Mouse (Mus musculus) olfactory bulb, adult 2 months (tissue): Measurements from ENCODE around the gene Ldlrad3. TPM values are rescaled to one million over a fixed set of nuclear protein-coding genes. Genes with fewer than 3 reads are reported as not detected.
A peak's percentile ranks its signal among the peaks of the same experiment; 100 is the strongest.

Experiments
- H3K27ac ChIP-seq: fragments of 200-500 bp; 2 replicates; pipeline ENCODE4 v1.5.1; 2012; ENCODE audit warnings: low read depth, low read length; ENCODE audit not compliant: insufficient read depth
- H3K4me1 ChIP-seq: fragments of 200-500 bp; 2 replicates; pipeline ENCODE4 v1.6.1; 2012; ENCODE audit warnings: low read length; ENCODE audit not compliant: control insufficient read depth, insufficient read depth
- H3K4me3 ChIP-seq: fragments of 200-500 bp; 2 replicates; pipeline ENCODE4 v1.5.1; 2012; ENCODE audit warnings: mild to moderate bottlenecking, low read depth, low read length, moderate library complexity; ENCODE audit not compliant: insufficient read depth
- CTCF ChIP-seq: fragments of 200-500 bp; IDR thresholded peaks from 2 replicates; pipeline ENCODE4 v1.5.1; 2012; ENCODE audit warnings: low read depth, mild to moderate bottlenecking, low read length, moderate library complexity; ENCODE audit not compliant: insufficient read depth
- POLR2A ChIP-seq: fragments of 200-500 bp; IDR thresholded peaks from 2 replicates; pipeline ENCODE4 v1.6.1; 2012; ENCODE audit warnings: mild to moderate bottlenecking, low read depth, low read length, moderate library complexity; ENCODE audit not compliant: insufficient read depth
- WGBS: fragments of 180-500 bp; shearing (Covaris S2); methylation state at CpG from one replicate; pipeline ENCODE4 v1.1.7; 2018; 5-methylcytosine and 5-hydroxymethylcytosine counted together
- polyA plus RNA-seq: library from polyadenylated mRNA; stranded (reverse); fragments of >200 nt; gene quantifications from 2 replicates; pipeline ENCODE4 v1.2.4, GENCODE M21; 2012; ENCODE audit warnings: low replicate concordance; ENCODE audit not compliant: missing spikeins, insufficient read depth, insufficient read length

The Ldlrad3 gene
- polyA plus RNA-seq, 1 experiment: not detected

DNA sequence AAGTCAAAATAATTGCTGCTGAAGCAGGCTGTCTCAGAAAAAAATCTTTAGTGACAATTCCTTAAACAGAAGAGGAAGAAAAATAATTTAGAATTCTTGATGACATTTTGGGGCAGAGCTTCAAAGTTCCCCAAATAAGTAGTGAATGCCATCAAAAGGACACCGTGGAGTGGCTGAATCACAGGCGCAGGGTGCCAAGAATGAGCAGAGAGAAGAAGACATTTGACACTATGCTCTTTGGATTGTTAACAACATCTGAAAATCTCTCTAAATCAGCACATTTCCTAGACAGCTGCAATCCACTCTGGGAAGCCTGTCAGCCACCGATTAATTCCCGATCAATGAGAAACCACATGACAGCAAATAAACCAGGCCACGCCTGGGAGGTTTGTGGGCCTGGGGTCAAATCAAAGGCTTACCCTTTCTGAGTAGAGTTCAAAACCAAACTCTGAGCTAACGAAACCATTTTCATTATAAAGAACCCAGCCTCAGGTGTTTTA, 176.4 kb downstream of the Ldlrad3 start:
- 77% methylated on average over 6 of the region's 6 CpGs for WGBS
- Histone ChIP-seq H3K4me3 (no peak overlapping the region), H3K27ac (no peak overlapping the region), H3K4me1 (peaks cover 32% of the 10 kb centered on the region)
- TF ChIP-seq POLR2A (no peak), CTCF (no peak)

DNA sequence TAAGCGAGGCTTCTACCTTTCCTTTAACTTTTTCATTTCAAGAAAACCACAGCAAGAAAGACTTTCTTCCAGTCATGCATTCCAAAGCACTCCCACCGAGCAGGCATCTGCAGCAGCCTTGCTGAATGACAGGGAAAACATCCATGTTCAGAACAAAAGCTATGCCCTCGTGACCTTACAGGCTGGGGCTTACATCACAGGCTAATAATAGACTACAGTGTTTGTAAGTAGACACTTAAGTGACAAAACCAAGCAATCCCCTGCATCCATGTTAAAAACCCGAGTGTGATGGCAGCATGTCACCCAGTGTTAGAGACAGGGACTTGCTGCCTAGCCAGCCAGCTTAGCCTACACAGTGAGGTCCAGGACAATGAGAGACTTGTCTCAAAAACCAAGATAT, 180.0 kb downstream of the Ldlrad3 start:
- Histone ChIP-seq H3K27ac (no peak overlapping the region), H3K4me1 (peaks cover 37% of the 10 kb centered on the region), H3K4me3 (no peak overlapping the region)
- WGBS: 45% methylated on average over 4 of the region's 4 CpGs
- TF ChIP-seq CTCF: no peak
- no peak for TF ChIP-seq POLR2A

DNA sequence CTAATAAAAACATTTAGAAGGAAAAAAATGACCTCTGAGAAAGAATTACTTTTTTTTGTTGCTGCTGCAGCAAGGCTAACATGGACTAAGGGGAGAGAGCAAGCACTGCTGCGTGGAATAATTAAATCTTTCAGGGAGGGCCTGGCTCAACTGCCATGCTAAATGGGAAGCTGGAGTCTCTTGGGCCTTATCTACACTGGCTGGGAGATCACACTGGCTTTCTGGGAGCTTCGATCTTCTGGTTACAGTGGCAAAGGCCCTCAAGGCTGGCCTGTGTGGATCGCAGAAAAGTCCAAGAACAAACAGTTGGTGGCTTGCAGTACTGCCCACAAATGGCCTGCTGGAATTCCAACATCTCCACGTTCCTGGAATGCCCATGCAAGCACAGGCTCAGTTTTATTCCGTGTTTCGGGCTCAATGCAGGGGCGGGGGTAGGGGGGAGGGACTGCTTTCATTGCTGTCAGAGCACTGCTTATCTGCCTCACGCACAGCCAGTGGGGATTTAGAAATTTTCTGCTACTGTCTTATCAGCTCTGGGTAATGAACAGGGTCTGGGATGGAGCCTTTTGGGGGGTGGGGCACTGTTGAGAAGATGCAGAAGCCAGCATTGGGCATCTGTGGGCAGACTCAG, 180.7 kb downstream of the Ldlrad3 start:
- WGBS: 43% methylated on average over 8 of the region's 8 CpGs
- no peak overlapping the region for H3K27ac ChIP-seq
- TF ChIP-seq CTCF (no peak), POLR2A (no peak)
- H3K4me3 ChIP-seq: no peak overlapping the region
- H3K4me1 ChIP-seq: peaks cover 37% of the 10 kb centered on the region

DNA sequence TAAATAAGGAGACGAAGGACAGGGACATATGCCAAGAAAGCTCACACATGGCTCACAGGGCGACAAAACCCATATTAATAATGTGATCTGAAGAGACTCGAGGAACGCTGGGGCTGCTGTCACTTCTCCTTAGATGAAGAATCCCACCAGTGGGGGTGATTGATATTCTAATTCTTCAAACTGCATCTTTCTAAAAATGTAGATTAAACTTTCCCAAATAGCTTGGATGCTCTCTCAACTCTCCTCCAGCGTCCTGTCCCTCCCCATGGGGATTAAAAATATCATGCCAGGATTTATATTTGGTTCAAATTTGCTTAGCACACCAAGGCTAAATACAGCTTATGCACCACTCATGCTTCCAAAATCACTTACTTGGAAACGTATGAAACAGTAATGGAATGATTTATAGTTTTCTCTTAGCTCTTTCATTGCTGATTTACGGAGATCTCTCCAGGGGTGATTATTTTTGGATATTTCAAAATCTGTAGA, 182.4 kb downstream of the Ldlrad3 start:
- 53% methylated on average over 7 of the region's 7 CpGs for WGBS
- Histone ChIP-seq H3K4me3 (no peak overlapping the region), H3K27ac (peak overlapping the region; percentile 69; the same call in 1 of the 2 replicates), H3K4me1 (peaks cover 32% of the 10 kb centered on the region)
- TF ChIP-seq POLR2A: no peak
- no peak for TF ChIP-seq CTCF

DNA sequence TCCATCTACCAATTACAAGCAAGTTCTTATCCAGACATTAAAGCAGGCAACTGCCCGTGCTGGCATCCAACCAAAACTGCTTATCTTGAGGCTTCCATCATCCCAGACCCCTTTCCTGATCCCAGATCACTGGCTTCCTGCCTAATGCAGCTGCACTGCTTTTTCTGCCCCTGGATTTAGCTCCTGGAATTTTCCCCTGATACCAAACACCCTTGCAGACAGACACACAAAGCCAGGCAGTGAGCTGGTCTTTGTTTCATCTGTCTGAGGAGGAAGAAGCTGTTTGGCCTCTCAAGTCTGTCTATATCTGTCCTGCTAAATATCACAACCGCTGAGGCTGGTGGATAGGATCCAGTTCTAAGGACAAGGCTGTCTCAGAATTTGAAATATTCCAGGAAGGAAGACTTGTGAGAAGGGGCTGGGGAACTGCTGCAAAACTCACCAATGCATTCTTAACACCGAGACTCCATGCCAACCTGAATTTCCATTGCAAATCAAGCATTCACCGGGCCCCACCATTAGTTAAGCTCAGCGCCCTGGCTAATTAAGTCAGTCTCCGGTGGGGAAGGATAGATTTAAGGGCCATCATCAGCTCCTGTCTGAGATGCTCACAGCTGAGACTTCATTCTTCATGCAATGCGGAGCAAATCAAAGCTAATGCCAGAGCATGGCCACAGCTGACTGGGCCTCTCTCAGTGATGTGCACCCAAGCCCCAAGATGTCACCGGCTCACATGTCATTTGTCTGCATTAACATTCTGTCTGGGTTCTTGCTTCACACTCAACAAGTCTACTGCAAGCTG, 183.0 kb downstream of the Ldlrad3 start:
- H3K4me1 ChIP-seq: peaks cover 28% of the 10 kb centered on the region
- WGBS: 43% methylated on average over 8 of the region's 8 CpGs
- TF ChIP-seq POLR2A (no peak), CTCF (no peak)
- peak overlapping the region; percentile 69 for H3K27ac ChIP-seq
- H3K4me3 ChIP-seq: no peak overlapping the region

DNA sequence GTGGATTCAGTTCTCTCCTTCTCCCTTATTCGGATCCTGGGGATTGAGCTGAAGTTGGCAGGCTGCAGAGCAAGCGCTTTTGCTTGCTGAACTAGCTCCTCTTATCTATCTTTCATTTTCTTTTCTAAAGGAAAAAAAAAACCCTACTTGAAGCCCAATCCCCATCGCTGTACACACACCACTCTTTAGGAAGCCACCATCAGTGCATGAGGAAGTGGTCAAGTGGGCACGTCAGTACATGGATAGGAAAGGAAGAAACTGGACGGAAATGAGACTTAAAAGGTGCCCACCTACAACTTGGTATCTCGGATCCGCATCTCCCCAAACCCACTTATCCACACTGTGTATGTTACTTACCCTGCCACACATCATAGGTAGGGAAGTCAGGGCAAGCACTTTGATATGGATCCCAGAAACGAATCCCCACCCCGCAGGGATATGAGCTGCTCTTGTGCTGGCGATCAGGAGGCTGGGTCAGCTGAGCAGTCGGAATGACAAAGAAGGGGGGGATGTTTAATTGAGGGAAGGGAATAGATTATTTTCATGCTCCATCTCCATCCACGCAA, 183.7 kb downstream of the Ldlrad3 start:
- 67% methylated on average over 12 of the region's 12 CpGs for WGBS
- Histone ChIP-seq H3K4me1 (peaks cover 23% of the 10 kb centered on the region), H3K4me3 (no peak overlapping the region), H3K27ac (peak overlapping the region; percentile 69)
- TF ChIP-seq CTCF (no peak), POLR2A (no peak)

DNA sequence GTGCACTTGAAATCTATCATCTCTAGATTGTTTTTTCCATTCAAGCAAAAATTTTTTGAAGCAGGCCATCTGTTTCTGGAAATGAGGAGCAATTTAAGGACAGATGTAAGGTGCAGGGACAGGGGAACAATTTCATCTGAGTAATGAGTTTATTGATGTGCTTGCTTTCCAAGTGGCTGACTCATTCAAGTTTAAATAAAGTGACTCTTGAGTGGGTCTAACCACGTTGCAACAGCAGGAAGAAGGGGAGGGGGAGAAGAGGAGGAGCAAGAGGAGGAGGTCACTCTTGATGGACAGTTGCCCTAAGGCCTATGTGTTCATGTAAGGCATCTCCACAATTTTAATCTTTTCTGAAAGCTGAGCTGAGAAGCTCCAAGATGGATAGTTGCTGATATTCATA, 184.5 kb downstream of the Ldlrad3 start:
- H3K4me1 ChIP-seq: peaks cover 21% of the 10 kb centered on the region
- H3K27ac ChIP-seq: no peak overlapping the region
- no peak overlapping the region for H3K4me3 ChIP-seq
- TF ChIP-seq CTCF (no peak), POLR2A (no peak)
- 21% methylated on average over 1 of the region's 1 CpGs for WGBS

DNA sequence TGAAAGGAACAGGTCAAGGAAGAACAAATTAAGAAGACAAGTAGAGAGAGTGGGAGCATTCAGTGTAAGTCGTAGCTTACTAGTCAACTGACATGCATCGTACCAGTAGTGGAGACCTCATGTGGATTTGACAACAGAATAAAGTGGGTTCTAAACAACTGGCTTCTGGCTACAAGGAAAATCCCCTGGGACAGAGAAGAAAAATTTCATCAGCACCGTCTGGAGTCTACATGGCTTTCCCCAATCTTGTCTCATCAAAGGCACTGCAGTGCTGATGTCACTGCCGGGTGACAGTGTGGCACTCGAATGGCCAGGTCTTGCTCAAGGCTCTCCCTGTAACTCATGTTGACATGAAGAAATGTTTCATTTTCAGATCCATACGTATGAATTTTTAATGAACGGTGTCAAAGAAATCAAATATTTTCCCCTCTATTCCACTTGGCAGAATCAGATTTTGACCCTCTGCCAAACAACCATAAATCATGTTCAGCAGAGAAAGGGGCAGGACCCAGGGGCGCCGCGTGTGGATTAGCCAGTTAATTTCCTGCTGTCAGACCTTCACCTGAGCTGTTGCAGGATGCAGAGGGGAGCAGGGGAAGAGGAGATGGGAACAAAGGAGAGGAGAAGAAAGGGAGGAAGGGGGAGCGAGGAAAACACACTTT, 187.1 kb downstream of the Ldlrad3 start:
- WGBS: 85% methylated on average over 11 of the region's 11 CpGs
- H3K27ac ChIP-seq: no peak overlapping the region
- H3K4me3 ChIP-seq: no peak overlapping the region
- TF ChIP-seq POLR2A (no peak), CTCF (no peak)
- peaks cover 10% of the 10 kb centered on the region for H3K4me1 ChIP-seq

DNA sequence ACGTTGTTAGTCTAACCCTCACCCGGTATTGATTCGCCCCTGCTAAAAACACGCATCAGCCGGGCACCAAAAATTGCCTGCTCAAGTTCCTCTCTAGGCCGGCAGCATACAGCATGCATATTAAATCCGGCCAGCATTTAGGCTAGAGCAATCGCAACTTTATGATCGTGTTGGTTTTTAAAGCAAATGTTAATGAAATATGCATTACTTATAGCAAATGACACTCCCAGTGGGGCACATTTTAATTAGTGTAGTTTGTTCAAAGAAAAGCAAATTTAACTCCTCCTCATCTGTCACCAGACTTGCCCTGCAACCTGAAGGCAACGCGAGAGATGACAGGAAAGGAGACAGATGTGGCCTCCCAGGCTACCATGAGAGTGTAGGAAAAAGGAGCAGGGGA, 189.2 kb downstream of the Ldlrad3 start:
- 75% methylated on average over 11 of the region's 11 CpGs for WGBS
- TF ChIP-seq POLR2A (no peak), CTCF (no peak)
- Histone ChIP-seq H3K4me1 (no peaks in the 10 kb centered on the region), H3K27ac (no peak overlapping the region), H3K4me3 (no peak overlapping the region)
